Mouse (Mus musculus): ENCODE data around the gene Camta1.

- no peak for TF ChIP-seq CTCF (conservative IDR thresholded peaks at IDR 0.05; ENCODE audit: insufficient read depth, insufficient read length, low read depth, low read length)
- TF ChIP-seq POLR2A (IDR thresholded peaks at IDR 0.05; ENCODE audit: low read depth, low read length) = no peak
These were observed 757.5 kb downstream of the Camta1 start for GRCm38 (mm10) chr4:151104147-151104546.
